Mouse (Mus musculus): ENCODE measurements around the gene Pcdh19.
"Not testable (repeated sequence)": the region's sequence is repeated elsewhere in the genome, so short reads cannot be mapped to it uniquely, and the experiment has no call there.

Pcdh19 gene

GRCm38 (mm10) chrX:133688840-133689239 lies at the start of gene Pcdh19:
Gene Pcdh19, minus strand, starts transcription at chrX:133688987.
- DNase-seq (ENCODE audit: low spot score in 2 of 2), result peak; percentile 54 to 56

GRCm38 (mm10) chrX:133735871-133736270 lies 47.1 kb upstream of the Pcdh19 start:
- no peak for DNase-seq (ENCODE audit: low spot score in 2 of 2)

GRCm38 (mm10) chrX:133734984-133735383 lies 46.2 kb upstream of the Pcdh19 start:
- DNase-seq (ENCODE audit: low spot score in 2 of 2), result no peak

GRCm38 (mm10) chrX:133721517-133721916 lies 32.7 kb upstream of the Pcdh19 start:
- no peak for DNase-seq (ENCODE audit: low spot score in 2 of 2)

- no peak for DNase-seq (ENCODE audit: low spot score in 2 of 2)
Measured at GRCm38 (mm10) chrX:133710621-133711020, 21.8 kb upstream of the Pcdh19 start.

GRCm38 (mm10) chrX:133702902-133703301 lies 14.1 kb upstream of the Pcdh19 start:
- no peak for DNase-seq (ENCODE audit: low spot score in 2 of 2)

GRCm38 (mm10) chrX:133697871-133698270 lies 9.1 kb upstream of the Pcdh19 start:
- not testable (repeated sequence) for DNase-seq (ENCODE audit: low spot score in 2 of 2)

GRCm38 (mm10) chrX:133696461-133696860 lies 7.7 kb upstream of the Pcdh19 start:
- no peak for DNase-seq (ENCODE audit: low spot score in 2 of 2)

GRCm38 (mm10) chrX:133693037-133693760 lies 4.4 kb upstream of the Pcdh19 start:
- DNase-seq (ENCODE audit: low spot score in 2 of 2), result no peak

GRCm38 (mm10) chrX:133692392-133692790 lies 3.6 kb upstream of the Pcdh19 start:
- DNase-seq (ENCODE audit: low spot score in 2 of 2), result no peak

GRCm38 (mm10) chrX:133691581-133692391 lies 3.0 kb upstream of the Pcdh19 start:
- no peak for DNase-seq (ENCODE audit: low spot score in 2 of 2)

GRCm38 (mm10) chrX:133690822-133691221 lies 2.0 kb upstream of the Pcdh19 start:
- no peak for DNase-seq (ENCODE audit: low spot score in 2 of 2)

- DNase-seq (ENCODE audit: low spot score in 2 of 2), result no peak
Measured at GRCm38 (mm10) chrX:133689576-133690250, 926 bp upstream of the Pcdh19 start.

GRCm38 (mm10) chrX:133688156-133688555 lies 631 bp downstream of the Pcdh19 start:
- DNase-seq (ENCODE audit: low spot score in 2 of 2), result no peak

- DNase-seq (ENCODE audit: low spot score in 2 of 2), result no peak
Measured at GRCm38 (mm10) chrX:133687666-133688151, 1.1 kb downstream of the Pcdh19 start.

- DNase-seq (ENCODE audit: low spot score in 2 of 2), result no peak
Measured at GRCm38 (mm10) chrX:133686533-133687311, 2.1 kb downstream of the Pcdh19 start.

- no peak for DNase-seq (ENCODE audit: low spot score in 2 of 2)
Measured at GRCm38 (mm10) chrX:133685572-133685971, 3.2 kb downstream of the Pcdh19 start.

GRCm38 (mm10) chrX:133683961-133684360 lies 4.8 kb downstream of the Pcdh19 start:
- DNase-seq (ENCODE audit: low spot score in 2 of 2), result no peak

- no peak for DNase-seq (ENCODE audit: low spot score in 2 of 2)
Measured at GRCm38 (mm10) chrX:133675121-133675520, 13.7 kb downstream of the Pcdh19 start.

GRCm38 (mm10) chrX:133673796-133674195 lies 15.0 kb downstream of the Pcdh19 start:
- no peak for DNase-seq (ENCODE audit: low spot score in 2 of 2)

GRCm38 (mm10) chrX:133660111-133660510 lies 28.7 kb downstream of the Pcdh19 start:
- no peak for DNase-seq (ENCODE audit: low spot score in 2 of 2)
